Mouse (Mus musculus) adrenal gland, postnatal 14 days (tissue): ENCODE results near the gene Susd2. TPM values are rescaled to one million over a fixed set of nuclear protein-coding genes. Genes with fewer than 3 reads are reported as not detected.

Experiments used
- DNase-seq: peaks from one replicate; pipeline ENCODE4 v3.0.0; 2021; ENCODE audit warnings: mixed read lengths
- total RNA-seq: library from RNA; stranded (reverse); gene quantifications from 2 replicates; pipeline ENCODE4 v1.2.3, GENCODE M21; 2021

Gene Susd2
- total RNA-seq, 1 experiment from 2014 or later: 6.0 TPM

DNA sequence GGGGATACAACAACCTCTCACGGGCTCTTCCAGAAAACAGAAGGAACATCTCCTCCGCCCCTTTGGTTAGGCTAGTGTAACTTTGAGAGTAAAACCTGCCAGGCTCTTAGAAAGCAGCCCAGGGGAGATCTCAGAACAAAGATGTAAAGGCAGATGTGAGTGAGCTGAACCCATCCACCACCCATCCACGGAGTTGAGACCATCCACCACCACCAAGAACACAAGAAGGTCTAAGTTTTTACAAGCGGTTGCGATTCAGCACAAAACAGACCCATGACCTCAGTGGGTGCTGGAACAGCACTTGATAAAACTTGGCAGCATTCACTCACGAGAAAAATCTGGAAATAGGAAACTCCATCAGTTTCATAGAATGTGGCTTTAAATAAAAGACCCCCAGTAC is 17.9 kb downstream of the Susd2 start:
- no peak for DNase-seq

DNA sequence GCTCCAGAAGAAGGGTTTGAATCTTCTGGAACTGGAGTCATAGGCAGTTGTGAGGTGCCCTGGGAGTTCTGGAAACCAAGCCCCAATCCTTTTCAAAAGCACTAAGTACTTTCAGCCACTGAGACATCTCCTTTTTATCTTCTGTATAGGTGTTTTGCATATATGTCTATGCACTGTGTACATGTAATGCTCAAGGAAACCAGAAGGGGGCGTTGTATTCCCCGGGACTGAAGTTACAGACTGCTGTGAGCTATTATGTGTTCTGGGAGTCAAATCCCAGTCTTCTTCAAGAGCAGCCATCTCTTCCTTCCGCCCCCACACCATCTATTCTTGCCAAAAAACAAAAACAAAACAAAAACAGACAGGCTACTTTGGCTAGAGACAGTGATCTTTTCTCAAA is 23.0 kb downstream of the Susd2 start:
- DNase-seq: no peak

DNA sequence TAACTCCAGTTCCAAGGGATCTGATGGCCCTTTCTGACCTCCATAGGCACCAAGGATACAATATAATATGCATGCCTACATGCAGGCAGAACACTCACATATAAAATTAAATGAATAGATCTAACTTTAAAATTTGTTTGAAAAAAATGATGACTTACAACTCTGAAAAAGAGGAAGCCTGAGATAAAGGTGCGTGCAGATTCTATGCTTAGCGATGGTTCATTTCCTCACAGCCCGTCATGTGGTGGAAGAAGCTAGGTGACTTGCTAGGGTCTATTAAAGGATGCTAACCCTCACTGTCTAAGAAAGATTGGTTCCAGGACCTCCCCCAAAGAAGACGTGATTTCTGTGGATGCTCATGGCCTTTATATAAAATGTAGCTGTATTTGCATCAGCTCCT is 27.8 kb downstream of the Susd2 start:
- DNase-seq: no peak

DNA sequence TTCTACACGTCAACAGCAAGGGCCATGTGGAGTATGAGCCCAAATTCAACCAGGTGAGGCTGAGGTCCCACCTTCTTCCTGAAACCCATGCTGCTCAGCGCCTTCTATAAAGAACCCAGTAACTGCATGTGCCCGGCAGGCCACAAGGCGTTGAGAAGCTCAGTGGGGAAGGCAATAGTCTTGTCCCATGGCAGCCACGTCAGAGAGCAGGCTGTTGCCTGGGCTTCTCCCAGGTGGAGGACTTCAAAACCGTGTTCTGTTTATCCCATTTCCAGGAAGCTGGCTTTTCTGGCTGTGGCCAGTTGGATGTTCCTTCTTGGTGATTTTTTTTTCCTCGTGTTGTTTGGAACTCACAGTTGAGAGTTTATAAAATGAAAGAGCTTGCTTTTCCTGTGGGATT is 33.3 kb downstream of the Susd2 start:
- no peak for DNase-seq

DNA sequence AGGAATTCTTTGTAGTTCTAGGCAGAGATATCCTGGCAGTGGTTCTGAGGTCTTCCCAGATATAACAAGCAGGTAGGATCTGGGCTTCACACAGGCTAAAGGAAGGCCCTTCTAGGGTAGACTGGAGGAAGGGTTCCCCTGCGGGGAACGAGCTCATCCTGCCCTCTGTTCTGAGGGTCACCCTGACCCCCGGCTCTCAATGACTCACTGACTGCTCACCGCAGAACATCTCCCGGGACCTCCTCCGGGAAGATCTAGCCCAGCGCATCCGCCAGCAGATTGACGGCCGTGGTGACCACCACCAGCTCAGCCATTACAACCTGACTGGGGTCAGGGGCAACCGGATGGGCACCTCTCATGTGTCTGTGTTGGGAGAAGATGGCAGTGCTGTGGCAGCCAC is 34.8 kb downstream of the Susd2 start:
- no peak for DNase-seq

DNA sequence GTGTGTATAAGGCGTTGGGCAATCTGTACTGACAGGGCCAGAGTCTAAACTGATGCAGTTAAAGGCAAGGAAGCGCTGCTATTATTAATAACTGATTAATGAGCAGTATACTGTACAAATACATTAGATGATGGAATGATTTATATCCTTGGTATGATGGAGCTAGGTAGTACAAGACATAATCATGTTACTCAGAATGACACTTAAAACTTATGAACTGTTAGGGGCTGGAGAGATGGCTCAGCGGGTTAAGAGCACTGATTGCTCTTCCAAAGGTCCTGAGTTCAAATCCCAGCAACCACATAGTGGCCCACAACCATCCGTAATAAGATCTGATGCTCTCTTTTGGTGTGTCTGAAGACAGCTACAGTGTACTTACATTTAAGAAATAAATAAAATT is 36.6 kb downstream of the Susd2 start:
- DNase-seq: no peak

DNA sequence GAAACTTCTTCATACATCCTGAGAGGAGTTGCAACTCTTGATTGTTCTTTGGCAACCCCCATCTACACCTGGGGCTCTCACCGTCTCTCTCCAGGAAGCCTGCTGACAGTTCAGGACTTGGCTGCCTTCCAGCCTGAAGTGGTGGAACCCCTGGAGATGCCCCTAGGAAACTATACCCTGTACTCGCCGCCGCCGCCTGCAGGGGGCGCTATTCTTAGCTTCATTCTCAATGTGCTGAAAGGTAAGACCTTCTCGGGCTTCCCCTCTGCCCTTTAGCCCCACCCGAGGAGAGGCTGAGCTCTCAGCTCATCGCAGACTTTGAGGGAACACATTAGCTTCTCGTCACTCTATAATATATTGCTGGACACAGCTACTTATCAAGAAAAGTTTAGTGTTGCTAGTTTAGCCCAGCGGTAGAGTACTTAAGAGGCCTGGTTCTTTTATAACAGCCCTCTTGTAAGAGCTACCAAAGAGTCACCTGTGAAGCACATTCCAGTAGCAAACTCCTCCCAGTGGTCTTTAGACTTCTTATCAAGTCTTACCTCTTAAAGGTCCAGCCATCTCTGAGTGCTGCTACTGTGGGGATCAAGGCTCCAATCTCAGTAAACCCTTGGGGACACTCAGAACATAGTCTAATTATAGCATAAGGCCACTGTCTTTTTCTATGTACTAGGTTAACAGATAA is 38.5 kb downstream of the Susd2 start:
- DNase-seq: no peak

DNA sequence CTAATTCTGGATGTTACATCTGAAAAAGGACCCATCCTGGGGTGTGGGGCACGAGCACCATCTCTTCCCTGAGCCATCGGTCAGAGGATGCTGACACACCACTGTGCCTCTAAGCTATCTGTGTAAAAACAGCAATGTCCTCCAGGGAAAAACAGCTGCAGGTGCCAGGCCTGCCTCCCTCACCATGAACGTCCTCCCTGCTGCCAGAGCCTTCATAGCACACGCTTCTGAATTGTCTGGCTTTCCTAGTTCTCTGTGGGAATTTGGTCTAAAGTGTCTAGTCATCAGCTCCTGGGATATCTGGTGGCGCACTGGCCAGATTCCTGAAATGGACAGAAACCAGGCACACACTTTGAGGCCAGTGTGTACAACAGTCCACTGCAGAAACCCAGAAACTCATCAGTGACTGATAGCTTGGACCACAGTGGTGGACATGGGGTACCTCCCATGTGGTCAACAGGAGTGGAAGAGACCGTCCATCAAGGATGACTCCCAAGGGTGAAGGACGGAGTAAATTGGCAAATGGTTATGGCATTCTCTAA is 43.5 kb downstream of the Susd2 start:
- DNase-seq: no peak

DNA sequence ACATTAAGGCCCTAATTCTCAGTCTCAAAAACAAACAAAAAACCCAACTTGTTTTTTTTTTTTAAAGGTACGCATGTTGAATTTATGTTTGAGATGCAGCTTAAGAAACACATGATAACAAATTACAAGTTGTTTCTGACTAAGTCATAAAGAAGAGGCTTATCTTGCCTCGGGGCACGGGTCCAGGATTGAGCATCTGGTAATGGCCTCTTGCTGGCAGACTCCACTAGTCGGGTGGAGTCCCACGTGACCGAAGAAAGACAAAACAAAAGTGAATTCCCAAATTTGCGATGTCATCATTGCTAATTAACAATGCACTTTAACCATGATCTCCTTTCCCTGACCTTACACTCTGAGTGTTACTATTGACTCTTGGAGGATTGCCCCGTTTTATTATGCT is 47.8 kb downstream of the Susd2 start:
- peak; percentile 78 for DNase-seq

DNA sequence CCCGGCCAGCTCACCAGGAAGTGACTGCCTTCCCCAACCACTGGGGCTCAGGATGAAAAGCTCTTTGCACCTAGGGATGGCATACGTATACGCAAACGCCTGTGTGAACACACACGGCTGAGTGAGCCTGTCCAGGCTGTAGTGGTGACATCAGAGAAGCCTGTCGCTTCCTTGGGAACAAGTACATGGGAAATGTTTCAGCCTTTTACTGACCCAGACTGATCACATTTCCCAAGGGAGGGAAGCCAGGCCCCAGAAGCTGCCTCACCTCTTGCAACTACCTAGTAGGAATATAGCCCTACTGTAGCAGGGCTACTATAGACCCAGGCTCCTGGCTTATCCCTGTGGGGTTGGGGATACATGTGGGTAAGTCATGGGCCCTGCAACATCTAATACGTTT is 51.2 kb downstream of the Susd2 start:
- no peak for DNase-seq

DNA sequence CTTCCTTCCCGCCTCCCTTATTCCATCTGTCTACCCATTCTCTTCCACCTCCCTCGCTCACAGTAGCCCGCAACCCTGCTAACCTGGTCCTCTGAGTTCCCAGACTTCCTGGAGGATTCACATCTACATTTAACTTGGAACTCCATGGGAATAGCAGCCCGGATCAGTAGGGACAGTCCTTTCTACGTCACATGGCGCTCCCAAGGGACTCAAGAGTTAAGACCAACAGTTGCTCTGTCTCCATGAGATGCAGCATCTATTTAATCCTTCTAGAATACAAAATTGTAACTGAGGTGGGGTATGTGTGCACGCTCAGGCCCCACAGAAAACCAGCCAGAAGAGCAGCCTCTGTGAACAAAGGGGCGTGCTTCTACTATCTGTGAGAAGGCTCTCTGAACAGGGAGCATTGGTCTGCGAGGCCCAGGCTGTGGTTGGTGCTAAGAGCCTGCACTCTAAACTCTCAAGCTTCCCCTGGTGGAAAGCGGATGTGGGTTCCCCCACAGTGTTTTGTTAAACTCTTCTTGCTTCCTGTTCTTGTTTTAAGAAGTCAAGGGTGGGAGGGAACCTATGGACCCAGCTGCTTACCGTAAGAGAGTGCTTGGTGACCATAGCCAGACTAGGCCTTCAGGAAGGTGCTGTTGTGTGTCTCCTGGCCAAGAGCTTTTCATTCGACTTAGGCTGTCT is 52.5 kb downstream of the Susd2 start:
- peak; percentile 57 for DNase-seq

DNA sequence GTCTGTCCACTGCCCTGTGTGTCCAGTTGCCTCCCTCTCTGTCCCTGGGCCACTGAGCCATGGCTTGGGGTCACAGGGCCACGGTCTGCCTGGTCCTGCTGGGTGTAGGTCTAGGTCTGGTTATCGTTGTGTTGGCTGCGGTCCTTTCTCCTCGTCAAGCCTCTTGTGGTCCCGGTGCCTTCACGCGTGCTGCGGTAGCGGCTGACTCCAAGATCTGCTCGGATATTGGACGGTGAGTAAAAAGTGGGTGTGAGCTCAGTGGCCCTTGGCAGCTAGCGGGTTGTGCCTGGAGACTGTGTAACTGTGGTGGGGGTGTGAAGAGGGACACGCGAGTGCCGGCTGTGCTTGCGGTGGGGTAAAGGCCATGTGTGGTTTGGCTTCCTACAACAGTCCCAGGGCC is 54.2 kb downstream of the Susd2 start:
- peak; percentile 52 for DNase-seq

DNA sequence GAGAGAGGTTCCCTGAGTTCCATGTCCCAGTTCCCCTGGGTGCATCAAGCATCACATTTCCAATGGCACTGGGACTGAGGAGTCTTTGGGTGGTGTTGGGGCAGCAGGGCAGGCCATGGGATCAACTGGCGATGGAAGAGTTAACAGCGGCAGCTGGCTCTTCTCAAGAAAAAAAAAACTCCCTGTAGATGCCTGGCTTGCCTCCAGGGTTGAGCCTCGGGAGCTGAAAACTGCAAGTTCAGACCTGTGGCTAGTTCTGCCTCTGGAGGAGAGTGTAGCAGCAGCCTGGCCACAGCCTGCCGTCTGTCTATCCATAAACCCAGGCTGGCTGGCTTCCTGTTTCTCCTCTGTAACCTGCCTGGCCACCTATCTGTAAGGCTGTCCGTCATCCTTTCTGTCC is 54.7 kb downstream of the Susd2 start, which contains the start of gene Ggt5:
TSS of gene Ggt5 (plus strand) at position 212 of the 400 bp plus-strand sequence.
- DNase-seq: peak; percentile 57

DNA sequence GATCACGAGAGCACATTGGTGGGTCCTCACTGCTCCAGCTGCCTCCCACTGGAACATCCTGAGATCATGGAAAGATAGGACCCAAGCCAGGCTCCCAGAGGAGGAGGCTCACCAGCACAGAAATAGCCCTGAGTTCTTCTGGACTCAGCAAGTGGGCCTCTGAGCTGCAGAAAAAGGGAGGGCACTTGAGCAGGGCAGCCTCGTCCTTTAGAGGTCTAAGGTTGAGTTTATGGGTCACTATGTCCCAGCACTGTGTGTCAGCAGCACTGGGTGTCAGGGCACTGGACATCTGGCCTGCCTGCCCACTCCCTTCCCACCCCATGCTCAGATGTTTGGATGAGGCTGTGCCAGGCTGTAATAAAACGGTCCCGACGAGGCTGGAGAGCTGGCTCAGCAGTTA is 55.5 kb downstream of the Susd2 start:
- no peak for DNase-seq

DNA sequence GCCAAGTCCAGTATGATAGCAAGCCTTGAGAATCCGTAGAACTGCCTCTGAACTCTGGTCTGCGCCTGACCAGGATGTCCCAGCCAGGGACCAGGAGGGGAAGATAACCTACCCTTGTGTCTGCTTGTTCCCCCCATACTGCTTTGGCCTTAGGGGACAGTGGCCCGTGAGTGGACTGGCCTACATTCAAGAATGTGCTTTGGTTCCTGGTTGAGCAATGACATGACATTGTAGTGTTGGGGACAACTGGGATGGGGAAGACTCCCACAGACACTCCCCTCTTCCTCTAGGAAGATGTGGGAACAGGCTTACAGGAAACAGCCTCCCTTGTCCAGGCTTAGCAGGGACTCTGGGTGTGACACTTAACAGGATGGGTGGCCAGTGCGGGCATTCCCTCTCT is 56.0 kb downstream of the Susd2 start:
- no peak for DNase-seq

Other genes starting within 250 kb of the Susd2 start
- 2.4 and 24.2 TPM in 2 replicates for gene Upb1, start 242.9 kb downstream of the Susd2 start, total RNA-seq
- gene Snrpd3, start 126.5 kb downstream of the Susd2 start, total RNA-seq: 87.9 and 88.0 TPM in 2 replicates
- 41.0 and 61.5 TPM in 2 replicates for gene Gucd1, start 126.0 kb downstream of the Susd2 start, total RNA-seq
- 0.70 and 1.1 TPM in 2 replicates for gene Lrrc75b, start 83.7 kb downstream of the Susd2 start, total RNA-seq
- gene Ggt1, start 82.4 kb downstream of the Susd2 start, total RNA-seq: 1.7 TPM in 1 of 2 replicates, not detected in the other
- 6.2 and 8.0 TPM in 2 replicates for gene Ggt5, start 54.7 kb downstream of the Susd2 start, total RNA-seq
- 34.2 and 36.2 TPM in 2 replicates for gene Cabin1, start 120.3 kb upstream of the Susd2 start, total RNA-seq
- gene Ddt, start 129.4 kb upstream of the Susd2 start, total RNA-seq: 210 and 231 TPM in 2 replicates
- gene Gm20441, start 136.9 kb upstream of the Susd2 start, total RNA-seq: not detected in 2 replicates
- gene Gstt3, start 137.4 kb upstream of the Susd2 start, total RNA-seq: 20.2 and 21.2 TPM in 2 replicates
- gene Gstt1, start 154.6 kb upstream of the Susd2 start, total RNA-seq: 69.1 and 93.9 TPM in 2 replicates
- gene Gstt4, start 178.5 kb upstream of the Susd2 start, total RNA-seq: 0.59 and 0.79 TPM in 2 replicates
- 33.3 and 40.9 TPM in 2 replicates for gene Gstt2, start 193.4 kb upstream of the Susd2 start, total RNA-seq
- gene Mif, start 216.2 kb upstream of the Susd2 start, total RNA-seq: 259 and 296 TPM in 2 replicates
- 1.8 and 1.9 TPM in 2 replicates for gene Derl3, start 249.4 kb upstream of the Susd2 start, total RNA-seq